Mouse (Mus musculus) myocyte (in vitro differentiated cells): ENCODE measurements around the gene Sdf4.

ENCODE experiments used
- CEBPB ChIP-seq: IDR thresholded peaks from 2 replicates; pipeline ENCODE4 v1.6.1; 2011; ENCODE audit warnings: mild to moderate bottlenecking, moderate library complexity; ENCODE audit not compliant: poor library complexity, insufficient read depth, severe bottlenecking
- E2F4 ChIP-seq: IDR thresholded peaks from one replicate; pipeline ENCODE4 v1.6.1; 2011; ENCODE audit warnings: mild to moderate bottlenecking, control low read depth, moderate library complexity; ENCODE audit not compliant: insufficient read depth
- POLR2A ChIP-seq: IDR thresholded peaks from one replicate; pipeline ENCODE4 v1.6.1; 2011; ENCODE audit warnings: low read depth, mild to moderate bottlenecking, control low read depth, moderate library complexity; ENCODE audit not compliant: insufficient read length
- TCF3 ChIP-seq: IDR thresholded peaks from one replicate; pipeline ENCODE4 v1.6.1; 2011; ENCODE audit warnings: low read depth, control low read depth; ENCODE audit not compliant: insufficient read length

DNA sequence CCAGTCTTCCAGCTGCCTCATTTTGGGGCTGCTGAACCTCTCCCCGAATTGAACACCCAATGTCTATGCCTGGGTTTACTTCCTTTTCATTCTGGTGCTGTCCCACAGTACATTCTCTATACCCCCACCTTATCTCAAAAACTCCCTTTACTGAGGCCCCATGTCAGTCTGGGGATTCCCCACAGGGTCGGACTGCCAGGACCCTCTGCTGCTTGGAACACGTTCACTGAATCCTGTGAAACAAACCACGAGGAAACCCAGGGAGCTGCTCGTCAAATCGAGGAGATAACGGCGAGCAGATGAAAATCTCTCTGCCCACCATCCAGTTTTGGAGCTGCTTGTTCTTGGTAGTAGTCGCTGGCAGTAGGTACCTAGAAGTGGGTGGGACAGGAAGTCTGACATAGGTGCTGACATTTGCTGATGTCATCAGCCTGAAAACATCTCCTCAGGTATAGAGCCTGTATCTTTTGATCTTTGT, 29.3 kb downstream of the Sdf4 start:
- TF ChIP-seq POLR2A (no peak), E2F4 (no peak), CEBPB (no peak), TCF3 (no peak)
